ENCODE assay signal across 43 mouse cellular contexts in genomic region chr15:77590881-77591280, GRCm38 (mm10). TPM values are rescaled to one million over a fixed set of nuclear protein-coding genes. Genes with fewer than 3 reads are reported as not detected.
DNase-seq lines count a peak whose midpoint lies in the region; ATAC-seq lines count a peak whose summit lies in the region.
"Had no signal": no experiment of that assay in that cellular context is flagged by ENCODE, and none has a peak within 500 bp of the region (broad histone marks: within the 10 kb centered on the region; RNA-seq: fewer than 3 reads in every experiment).

No protein-coding gene starts in this region.

- peak; percentile 56; the same call in 1 of the 2 replicates for ATAC-seq in intestine, embryonic 16.5 days
- ATAC-seq: activated CD4-positive, CD25-positive, alpha-beta regulatory T cell, adult 4 months; forebrain, embryonic 13.5 days; midbrain, embryonic 13.5 days had no signal

- no peaks in the 10 kb centered on the region for H3K36me3 ChIP-seq in heart, embryonic 10.5 days
- H3K36me3 ChIP-seq in intestine, embryonic 16.5 days (ENCODE audit: control insufficient read depth, insufficient read depth, low read length): no peaks in the 10 kb centered on the region
- no peaks in the 10 kb centered on the region for H3K36me3 ChIP-seq in forebrain, embryonic 10.5 days (replicated peaks)
- H3K36me3 ChIP-seq: embryonic facial prominence, embryonic 10.5 days; embryonic facial prominence, embryonic 15.5 days; heart, embryonic 12.5 days; hindbrain, embryonic 13.5 days; limb, embryonic 13.5 days; midbrain, embryonic 13.5 days; neural tube, embryonic 15.5 days; stomach, embryonic 15.5 days had no signal

- H3K4me3 ChIP-seq in heart, embryonic 10.5 days: no peak overlapping the region
- no peak overlapping the region for H3K4me3 ChIP-seq in intestine, embryonic 16.5 days (ENCODE audit: low read length)
- no peak overlapping the region for H3K4me3 ChIP-seq in forebrain, embryonic 10.5 days
- H3K4me3 ChIP-seq: embryonic facial prominence, embryonic 10.5 days; embryonic facial prominence, embryonic 15.5 days; forebrain, embryonic 13.5 days; heart, embryonic 12.5 days; hindbrain, embryonic 13.5 days; layer of hippocampus, adult 2 months; left cerebral cortex, adult 2 months; limb, embryonic 13.5 days; midbrain, embryonic 13.5 days; neural tube, embryonic 15.5 days; stomach, embryonic 15.5 days had no signal

- no peak overlapping the region for H3K9ac ChIP-seq in intestine, embryonic 16.5 days (ENCODE audit: low read depth, low read length)
- H3K9ac ChIP-seq: embryonic facial prominence, embryonic 15.5 days; forebrain, embryonic 13.5 days; heart, embryonic 12.5 days; hindbrain, embryonic 13.5 days; limb, embryonic 13.5 days; midbrain, embryonic 13.5 days; neural tube, embryonic 15.5 days; stomach, embryonic 15.5 days had no signal

- no peaks in the 10 kb centered on the region for H3K27me3 ChIP-seq in heart, embryonic 10.5 days (ENCODE audit: insufficient read depth, poor library complexity, severe bottlenecking)
- H3K27me3 ChIP-seq in intestine, embryonic 16.5 days (replicated peaks; ENCODE audit: control insufficient read depth, insufficient read depth, low read length): no peaks in the 10 kb centered on the region; the same call in 1 of the 2 replicates
- no peaks in the 10 kb centered on the region for H3K27me3 ChIP-seq in forebrain, embryonic 10.5 days (ENCODE audit: poor library complexity, severe bottlenecking)
- H3K27me3 ChIP-seq: embryonic facial prominence, embryonic 15.5 days; forebrain, embryonic 13.5 days; heart, embryonic 12.5 days; hindbrain, embryonic 13.5 days; limb, embryonic 13.5 days; midbrain, embryonic 13.5 days; neural tube, embryonic 15.5 days; stomach, embryonic 15.5 days had no signal

- peaks cover 8% of the 10 kb centered on the region; the same call in 1 of the 2 replicates for H3K4me1 ChIP-seq in heart, embryonic 10.5 days
- H3K4me1 ChIP-seq in intestine, embryonic 16.5 days (ENCODE audit: control insufficient read depth, insufficient read depth, low read length): peaks cover 6% of the 10 kb centered on the region; the same call in 1 of the 2 replicates
- no peaks in the 10 kb centered on the region for H3K4me1 ChIP-seq in forebrain, embryonic 10.5 days
- H3K4me1 ChIP-seq: embryonic facial prominence, embryonic 10.5 days; embryonic facial prominence, embryonic 15.5 days; forebrain, embryonic 13.5 days; hindbrain, embryonic 13.5 days; limb, embryonic 13.5 days; midbrain, embryonic 13.5 days; neural tube, embryonic 15.5 days; stomach, embryonic 15.5 days had no signal

- WGBS in heart, embryonic 10.5 days: 67% methylated on average over 2 of the region's 2 CpGs
- WGBS in intestine, embryonic 16.5 days: 65% methylated on average over 2 of the region's 2 CpGs
- 84% methylated on average over 2 of the region's 2 CpGs for WGBS in forebrain, embryonic 10.5 days

- no peak overlapping the region for H3K27ac ChIP-seq in heart, embryonic 10.5 days
- H3K27ac ChIP-seq in intestine, embryonic 16.5 days (ENCODE audit: low read length): no peak overlapping the region
- H3K27ac ChIP-seq in forebrain, embryonic 10.5 days: no peak overlapping the region
- H3K27ac ChIP-seq: embryonic facial prominence, embryonic 10.5 days; embryonic facial prominence, embryonic 15.5 days; forebrain, embryonic 13.5 days; hindbrain, embryonic 13.5 days; layer of hippocampus, adult 2 months; left cerebral cortex, adult 2 months; limb, embryonic 13.5 days; midbrain, embryonic 13.5 days; neural tube, embryonic 15.5 days; stomach, embryonic 15.5 days had no signal

- no peaks in the 10 kb centered on the region for H3K9me3 ChIP-seq in heart, embryonic 10.5 days
- H3K9me3 ChIP-seq in intestine, embryonic 16.5 days (ENCODE audit: control insufficient read depth, low read length): no peaks in the 10 kb centered on the region
- H3K9me3 ChIP-seq in forebrain, embryonic 10.5 days: no peaks in the 10 kb centered on the region
- H3K9me3 ChIP-seq: embryonic facial prominence, embryonic 10.5 days; embryonic facial prominence, embryonic 15.5 days; forebrain, embryonic 13.5 days; heart, embryonic 12.5 days; hindbrain, embryonic 13.5 days; limb, embryonic 13.5 days; midbrain, embryonic 13.5 days; neural tube, embryonic 15.5 days; stomach, embryonic 15.5 days had no signal

- DNase-seq in heart, adult 11 months: peak; percentile 70
- DNase-seq in heart, embryonic 10.5 days (ENCODE audit: low spot score): no peak
- peak; percentile 17 for DNase-seq in ES-CJ7 (ENCODE audit: low read depth, low spot score)
- DNase-seq in kidney, postnatal 10 days: peak; percentile 37
- no peak for DNase-seq in left cerebral cortex, postnatal 36 days (ENCODE audit: low spot score in 2 of 2)
- DNase-seq in testis, postnatal 14 days (ENCODE audit: low spot score): no peak
- no peak for DNase-seq in forebrain, embryonic 10.5 days (ENCODE audit: extremely low spot score, low spot score)
- DNase-seq: adrenal gland, adult 2 months; adrenal gland, postnatal 36 days; cerebellum, adult 2 months; cerebellum, postnatal 14 days; gastrocnemius, postnatal 25 days; heart, adult 18-20 months; heart, postnatal 4 days; lung, postnatal 4 days; retina, postnatal 1 day; right cerebral cortex, postnatal 25 days; thymus, postnatal 14 days had no signal

- no peak overlapping the region for H3K4me2 ChIP-seq in intestine, embryonic 16.5 days (ENCODE audit: low read depth, low read length)
- H3K4me2 ChIP-seq: embryonic facial prominence, embryonic 15.5 days; forebrain, embryonic 13.5 days; heart, embryonic 12.5 days; hindbrain, embryonic 13.5 days; limb, embryonic 13.5 days; liver, embryonic 11.5 days; midbrain, embryonic 13.5 days; neural tube, embryonic 15.5 days; stomach, embryonic 15.5 days had no signal

- intact Hi-C loops in left cerebral cortex, postnatal 36 days (cut with DNase I): no loop called here

RNA-seq across cellular contexts. Expression of gene Apol10b, which starts 5.0 kb away (rescaled TPM):
- polyA plus RNA-seq in heart, embryonic 10.5 days (2016; fragmentation: Nextera tagmentation; extraction: Ambion mirVana): not detected in 2 replicates
- polyA plus RNA-seq in intestine, embryonic 16.5 days (2015; fragmentation: Nextera tagmentation; extraction: Ambion mirVana): 0.47 and 0.55 TPM in 2 replicates
- under 1 TPM in 1 of 2 experiments, not detected in 1; 0.23 TPM for total RNA-seq in left cerebral cortex, postnatal 36 days (2021)
- not detected in 2 replicates for polyA plus RNA-seq in forebrain, embryonic 10.5 days (2016; fragmentation: Nextera tagmentation; extraction: Ambion mirVana)
- total RNA-seq: heart, postnatal 4 days; layer of hippocampus, adult 2 months; layer of hippocampus, postnatal 14 days; left cerebral cortex, postnatal 25 days; megakaryocyte-erythroid progenitor cell, adult 5-6 weeks had no signal
- polyA plus RNA-seq: adrenal gland, adult 2 months; heart, embryonic 12.5 days; liver, embryonic 11.5 days; liver, embryonic 16.5 days; midbrain, embryonic 13.5 days; neural tube, embryonic 15.5 days had no signal

RNA-seq across cellular contexts. Expression of gene Gm36245, which starts 8.2 kb away (rescaled TPM):
- not detected in 2 replicates for polyA plus RNA-seq in heart, embryonic 10.5 days (2016; fragmentation: Nextera tagmentation; extraction: Ambion mirVana)
- not detected in 2 replicates for polyA plus RNA-seq in intestine, embryonic 16.5 days (2015; fragmentation: Nextera tagmentation; extraction: Ambion mirVana)
- total RNA-seq in left cerebral cortex, postnatal 36 days (2021): not detected
- polyA plus RNA-seq in forebrain, embryonic 10.5 days (2016; fragmentation: Nextera tagmentation; extraction: Ambion mirVana): not detected in 2 replicates
- total RNA-seq: adrenal gland, adult 2 months; adrenal gland, postnatal 36 days; gastrocnemius, adult 18-20 months; gastrocnemius, postnatal 25 days; heart, adult 18-20 months; heart, postnatal 4 days; layer of hippocampus, adult 2 months; layer of hippocampus, postnatal 14 days; left cerebral cortex, adult 2 months; left cerebral cortex, postnatal 25 days; megakaryocyte-erythroid progenitor cell, adult 5-6 weeks; MEL had no signal
- polyA plus RNA-seq: activated CD4-positive, CD25-positive, alpha-beta regulatory T cell, adult 4 months; adrenal gland, adult 2 months; brain, embryonic 14.5 days; C2C12; cerebellum, adult 2 months; cortical plate, adult 2 months; embryonic facial prominence, embryonic 10.5 days; embryonic facial prominence, embryonic 15.5 days; forebrain, embryonic 13.5 days; heart, embryonic 12.5 days; heart, postnatal 0 days; hindbrain, embryonic 13.5 days; limb, embryonic 13.5 days; liver, embryonic 11.5 days; liver, embryonic 16.5 days; lung, embryonic 16.5 days; midbrain, embryonic 13.5 days; neural tube, embryonic 15.5 days; stomach, embryonic 15.5 days had no signal

RNA-seq across cellular contexts. Expression of gene 1700025B11Rik, which starts 29.2 kb away (rescaled TPM):
- not detected in 2 replicates for polyA plus RNA-seq in heart, embryonic 10.5 days (2016; fragmentation: Nextera tagmentation; extraction: Ambion mirVana)
- polyA plus RNA-seq in intestine, embryonic 16.5 days (2015; fragmentation: Nextera tagmentation; extraction: Ambion mirVana): not detected in 2 replicates
- total RNA-seq in left cerebral cortex, postnatal 36 days (2021): not detected
- polyA plus RNA-seq in forebrain, embryonic 10.5 days (2016; fragmentation: Nextera tagmentation; extraction: Ambion mirVana): not detected in 2 replicates
- total RNA-seq: adrenal gland, adult 2 months; adrenal gland, postnatal 36 days; gastrocnemius, adult 18-20 months; gastrocnemius, postnatal 25 days; heart, adult 18-20 months; heart, postnatal 4 days; layer of hippocampus, adult 2 months; layer of hippocampus, postnatal 14 days; left cerebral cortex, adult 2 months; left cerebral cortex, postnatal 25 days; megakaryocyte-erythroid progenitor cell, adult 5-6 weeks; MEL had no signal
- polyA plus RNA-seq: activated CD4-positive, CD25-positive, alpha-beta regulatory T cell, adult 4 months; adrenal gland, adult 2 months; brain, embryonic 14.5 days; C2C12; cerebellum, adult 2 months; cortical plate, adult 2 months; embryonic facial prominence, embryonic 10.5 days; embryonic facial prominence, embryonic 15.5 days; forebrain, embryonic 13.5 days; heart, embryonic 12.5 days; heart, postnatal 0 days; hindbrain, embryonic 13.5 days; limb, embryonic 13.5 days; liver, embryonic 11.5 days; liver, embryonic 16.5 days; lung, embryonic 16.5 days; midbrain, embryonic 13.5 days; neural tube, embryonic 15.5 days; stomach, embryonic 15.5 days had no signal

RNA-seq across cellular contexts. Expression of gene Apol11b, which starts 52.2 kb away (rescaled TPM):
- polyA plus RNA-seq in heart, embryonic 10.5 days (2016; fragmentation: Nextera tagmentation; extraction: Ambion mirVana): not detected in 2 replicates
- polyA plus RNA-seq in intestine, embryonic 16.5 days (2015; fragmentation: Nextera tagmentation; extraction: Ambion mirVana): 0.17 TPM in 1 of 2 replicates, not detected in the other
- not detected for total RNA-seq in left cerebral cortex, postnatal 36 days (2021)
- polyA plus RNA-seq in forebrain, embryonic 10.5 days (2016; fragmentation: Nextera tagmentation; extraction: Ambion mirVana): not detected in 2 replicates
- total RNA-seq: layer of hippocampus, adult 2 months; layer of hippocampus, postnatal 14 days; left cerebral cortex, postnatal 25 days had no signal
- polyA plus RNA-seq: adrenal gland, adult 2 months; brain, embryonic 14.5 days; embryonic facial prominence, embryonic 10.5 days; embryonic facial prominence, embryonic 15.5 days; forebrain, embryonic 13.5 days; heart, embryonic 12.5 days; lung, embryonic 16.5 days; midbrain, embryonic 13.5 days had no signal

RNA-seq across cellular contexts. Expression of gene Apol7c, which starts 57.8 kb away (rescaled TPM):
- not detected in 2 replicates for polyA plus RNA-seq in heart, embryonic 10.5 days (2016; fragmentation: Nextera tagmentation; extraction: Ambion mirVana)
- 5.3 and 5.7 TPM in 2 replicates for polyA plus RNA-seq in intestine, embryonic 16.5 days (2015; fragmentation: Nextera tagmentation; extraction: Ambion mirVana)
- not detected for total RNA-seq in left cerebral cortex, postnatal 36 days (2021)
- not detected in 2 replicates for polyA plus RNA-seq in forebrain, embryonic 10.5 days (2016; fragmentation: Nextera tagmentation; extraction: Ambion mirVana)
- total RNA-seq: adrenal gland, postnatal 36 days; gastrocnemius, adult 18-20 months; gastrocnemius, postnatal 25 days; heart, postnatal 4 days; layer of hippocampus, adult 2 months; layer of hippocampus, postnatal 14 days; left cerebral cortex, adult 2 months; left cerebral cortex, postnatal 25 days; megakaryocyte-erythroid progenitor cell, adult 5-6 weeks; MEL had no signal
- polyA plus RNA-seq: activated CD4-positive, CD25-positive, alpha-beta regulatory T cell, adult 4 months; adrenal gland, adult 2 months; brain, embryonic 14.5 days; C2C12; cerebellum, adult 2 months; cortical plate, adult 2 months; embryonic facial prominence, embryonic 10.5 days; embryonic facial prominence, embryonic 15.5 days; forebrain, embryonic 13.5 days; heart, embryonic 12.5 days; heart, postnatal 0 days; hindbrain, embryonic 13.5 days; limb, embryonic 13.5 days; lung, embryonic 16.5 days; midbrain, embryonic 13.5 days; neural tube, embryonic 15.5 days had no signal

Comparison
In these comparisons a context has a peak if more than half of its experiments do, and no peak if none do; other contexts are left out.
1. DNase-seq: peak in heart, adult 11 months (single experiment), ES-CJ7 (single experiment) and kidney, postnatal 10 days (single experiment); none in heart, embryonic 10.5 days (single experiment), left cerebral cortex, postnatal 36 days (0 of 2), testis, postnatal 14 days (single experiment) and forebrain, embryonic 10.5 days (single experiment).